Comparison of ENCODE assay signal across 20 mouse cellular contexts in the genomic region with DNA sequence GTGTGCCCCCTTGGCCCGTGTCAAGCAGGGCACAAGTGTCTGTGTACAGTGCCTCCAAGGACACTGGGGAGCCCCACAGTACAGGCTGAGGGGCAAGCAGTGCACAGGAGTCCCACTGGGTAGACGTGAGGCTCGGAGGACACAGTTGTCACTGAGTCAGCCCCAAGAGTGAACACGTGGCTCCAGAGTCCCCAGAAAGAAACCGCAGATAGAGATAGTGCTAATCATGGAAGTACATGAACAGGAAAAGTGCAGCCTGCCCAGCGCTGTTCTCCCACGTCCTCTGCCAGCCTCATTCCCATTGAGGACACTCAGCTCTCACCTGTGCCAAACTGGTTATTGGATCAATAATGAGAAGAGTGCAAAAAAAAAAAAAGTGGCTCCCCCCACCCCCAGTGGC. TPM values are rescaled to one million over a fixed set of nuclear protein-coding genes. Genes with fewer than 3 reads are reported as not detected.
DNase-seq lines count a peak whose midpoint lies in the region; ATAC-seq and TF ChIP-seq lines count a peak whose summit lies in the region.
"Had no signal": no experiment of that assay in that cellular context is flagged by ENCODE, and none has a peak within 500 bp of the region (broad histone marks: within the 10 kb centered on the region; RNA-seq: fewer than 3 reads in every experiment).

No protein-coding gene starts in this region.

- peaks cover 18% of the 10 kb centered on the region for H3K4me1 ChIP-seq in heart, embryonic 12.5 days (replicated peaks)
- H3K4me1 ChIP-seq in G1E (ENCODE audit: insufficient read depth, low read depth, low read length) = peaks cover 36% of the 10 kb centered on the region
- peaks cover 31% of the 10 kb centered on the region for H3K4me1 ChIP-seq in liver, embryonic 16.5 days (ENCODE audit: control insufficient read depth, low read depth, low read length)
- H3K4me1 ChIP-seq: forebrain, embryonic 13.5 days; hindbrain, embryonic 15.5 days; midbrain, embryonic 12.5 days had no signal

- 38% methylated on average over 7 of the region's 7 CpGs for WGBS in heart, embryonic 12.5 days
- WGBS in liver, embryonic 16.5 days (ENCODE audit: insufficient replicate concordance) = 20% methylated on average over 7 of the region's 7 CpGs

- no peaks in the 10 kb centered on the region for H3K27me3 ChIP-seq in heart, embryonic 12.5 days (replicated peaks)
- H3K27me3 ChIP-seq in G1E (ENCODE audit: insufficient read depth, low read length) = peaks cover 31% of the 10 kb centered on the region
- no peaks in the 10 kb centered on the region for H3K27me3 ChIP-seq in liver, embryonic 16.5 days (ENCODE audit: control insufficient read depth, insufficient read depth, low read depth, low read length)
- H3K27me3 ChIP-seq: forebrain, embryonic 13.5 days; hindbrain, embryonic 15.5 days; midbrain, embryonic 12.5 days had no signal

- no peak overlapping the region for H3K4me3 ChIP-seq in heart, embryonic 12.5 days
- no peak overlapping the region; the same call in 1 of the 2 replicates for H3K4me3 ChIP-seq in G1E (ENCODE audit: low read depth, low read length)
- H3K4me3 ChIP-seq in liver, embryonic 16.5 days (ENCODE audit: low read depth, low read length) = no peak overlapping the region
- H3K4me3 ChIP-seq: forebrain, embryonic 13.5 days; hindbrain, embryonic 15.5 days; midbrain, embryonic 12.5 days had no signal

- H3K9ac ChIP-seq in heart, embryonic 12.5 days = no peak overlapping the region
- H3K9ac ChIP-seq in liver, embryonic 16.5 days (ENCODE audit: low read depth, low read length) = no peak overlapping the region
- H3K9ac ChIP-seq: forebrain, embryonic 13.5 days; hindbrain, embryonic 15.5 days; lung, embryonic 14.5 days; midbrain, embryonic 12.5 days had no signal

- DNase-seq in heart, postnatal 4 days = no peak
- no peak for DNase-seq in G1E (ENCODE audit: low spot score)
- no peak for DNase-seq in urinary bladder, postnatal 25 days (ENCODE audit: low spot score)
- DNase-seq in frontal cortex, postnatal 25 days (ENCODE audit: low spot score in 2 of 2) = no peak
- DNase-seq in yolk sac, embryonic 10.5 days (ENCODE audit: low spot score) = no peak
- DNase-seq: cerebellum, adult 2 months; cerebellum, postnatal 36 days; gastrocnemius, postnatal 25 days; heart, postnatal 36 days; kidney, adult 11 months; lung, embryonic 14.5 days; lung, postnatal 36 days; thymus, adult 2 months had no signal

- H3K36me3 ChIP-seq in heart, embryonic 12.5 days = no peaks in the 10 kb centered on the region
- H3K36me3 ChIP-seq in G1E (replicated peaks) = no peaks in the 10 kb centered on the region
- H3K36me3 ChIP-seq in liver, embryonic 16.5 days (ENCODE audit: control insufficient read depth, insufficient read depth) = no peaks in the 10 kb centered on the region
- H3K36me3 ChIP-seq: hindbrain, embryonic 15.5 days; midbrain, embryonic 12.5 days had no signal

- no peak overlapping the region for H3K27ac ChIP-seq in heart, embryonic 12.5 days (ENCODE audit: poor library complexity, severe bottlenecking)
- H3K27ac ChIP-seq in liver, embryonic 16.5 days (ENCODE audit: low read length) = peak overlapping the region; percentile 53
- H3K27ac ChIP-seq: forebrain, embryonic 13.5 days; hindbrain, embryonic 15.5 days; midbrain, embryonic 12.5 days had no signal

- peak; percentile 34; the same call in 1 of the 2 replicates for ATAC-seq in heart, embryonic 12.5 days (ENCODE audit: insufficient number of reproducible peaks, low FRiP score)
- peak; percentile 78 for ATAC-seq in G1E (ENCODE audit: extremely low read depth, insufficient number of reproducible peaks, low FRiP score, poor library complexity, severe bottlenecking)
- ATAC-seq in erythroid progenitor cell, adult 5-6 weeks (replicated peaks; ENCODE audit: low FRiP score, poor library complexity, severe bottlenecking) = 0 out of 2 replicates have a peak, but pooled peaks have one; percentile 43
- ATAC-seq in liver, embryonic 16.5 days (ENCODE audit: low read depth) = peak; percentile 80
- ATAC-seq: forebrain, embryonic 13.5 days had no signal

- no peak overlapping the region for H3K4me2 ChIP-seq in heart, embryonic 12.5 days
- H3K4me2 ChIP-seq in liver, embryonic 16.5 days (ENCODE audit: low read depth, low read length) = peak overlapping the region; percentile 37
- H3K4me2 ChIP-seq: forebrain, embryonic 13.5 days; hindbrain, embryonic 15.5 days; lung, embryonic 14.5 days; midbrain, embryonic 12.5 days had no signal

- TF ChIP-seq CTCF in G1E (IDR thresholded peaks at IDR 0.05; ENCODE audit: low read depth, low read length) = no peak

- no peaks in the 10 kb centered on the region for H3K9me3 ChIP-seq in heart, embryonic 12.5 days (replicated peaks)
- H3K9me3 ChIP-seq in G1E (replicated peaks) = peaks cover 2% of the 10 kb centered on the region; the same call in 1 of the 2 replicates
- H3K9me3 ChIP-seq in liver, embryonic 16.5 days (replicated peaks; ENCODE audit: control insufficient read depth, low read length) = no peaks in the 10 kb centered on the region
- H3K9me3 ChIP-seq: forebrain, embryonic 13.5 days; hindbrain, embryonic 15.5 days; midbrain, embryonic 12.5 days had no signal

RNA-seq across cellular contexts. Expression of a gene that starts 6.7 kb away (rescaled TPM):
- polyA plus RNA-seq in heart, embryonic 12.5 days (2016; fragmentation: Nextera tagmentation; extraction: Ambion mirVana) = 2.6 and 3.2 TPM in 2 replicates
- total RNA-seq in heart, postnatal 4 days (2021) = under 1 TPM in 1 of 2 experiments, not detected in 1; 0.54 TPM
- total RNA-seq in G1E (2014; fragmentation: Nextera tagmentation) = 1.8 TPM in 1 of 2 replicates, not detected in the other
- 14.6 and 16.5 TPM in 2 replicates for total RNA-seq in G1E (2017)
- polyA plus RNA-seq in G1E (2012) = 2.8 and 3.4 TPM in 2 replicates
- total RNA-seq in erythroid progenitor cell, adult 5-6 weeks (2015; ENCODE audit: low replicate concordance) = 3.8 and 6.1 TPM in 2 replicates
- 4.4 and 4.9 TPM in 2 replicates for total RNA-seq in erythroid progenitor cell, adult 5-6 weeks (2017; ENCODE audit: low replicate concordance)
- polyA plus RNA-seq in liver, embryonic 16.5 days (2015; fragmentation: Nextera tagmentation; extraction: Ambion mirVana) = 28.8 and 29.0 TPM in 2 replicates
- total RNA-seq: monocyte, adult 5-6 weeks had no signal

RNA-seq across cellular contexts. Expression of a gene that starts 18.8 kb away (rescaled TPM):
- 71.6 and 73.7 TPM in 2 replicates for polyA plus RNA-seq in heart, embryonic 12.5 days (2016; fragmentation: Nextera tagmentation; extraction: Ambion mirVana)
- 10 to 100 TPM; 74.1 to 74.2 TPM for total RNA-seq in heart, postnatal 4 days (2021)
- total RNA-seq in G1E (2014; fragmentation: Nextera tagmentation) (6.5 and 7.1 TPM in 2 replicates), G1E (2017) (1.6 and 1.8 TPM in 2 replicates)
- polyA plus RNA-seq in G1E (2012) = 6.1 and 7.1 TPM in 2 replicates
- not detected in 2 replicates for total RNA-seq in erythroid progenitor cell, adult 5-6 weeks (2015; ENCODE audit: low replicate concordance)
- under 0.01 TPM in 1 of 2 replicates, not detected in the other for total RNA-seq in erythroid progenitor cell, adult 5-6 weeks (2017; ENCODE audit: low replicate concordance)
- polyA plus RNA-seq in liver, embryonic 16.5 days (2015; fragmentation: Nextera tagmentation; extraction: Ambion mirVana) = 2.5 and 2.8 TPM in 2 replicates

RNA-seq across cellular contexts. Expression of a gene that starts 53.0 kb away (rescaled TPM):
- polyA plus RNA-seq in heart, embryonic 12.5 days (2016; fragmentation: Nextera tagmentation; extraction: Ambion mirVana) = 1,366 and 1,429 TPM in 2 replicates
- 1,000 to 10,000 TPM; 1,006 to 1,007 TPM for total RNA-seq in heart, postnatal 4 days (2021)
- 3,038 and 3,130 TPM in 2 replicates for total RNA-seq in G1E (2014; fragmentation: Nextera tagmentation)
- total RNA-seq in G1E (2017) = 5,749 and 6,102 TPM in 2 replicates
- 432 and 478 TPM in 2 replicates for polyA plus RNA-seq in G1E (2012)
- total RNA-seq in erythroid progenitor cell, adult 5-6 weeks (2015; ENCODE audit: low replicate concordance) = 1,002 and 1,130 TPM in 2 replicates
- total RNA-seq in erythroid progenitor cell, adult 5-6 weeks (2017; ENCODE audit: low replicate concordance) = 642 and 693 TPM in 2 replicates
- polyA plus RNA-seq in liver, embryonic 16.5 days (2015; fragmentation: Nextera tagmentation; extraction: Ambion mirVana) = 967 and 1,136 TPM in 2 replicates

Comparison
In these comparisons a context has a peak if more than half of its experiments do, and no peak if none do; other contexts are left out.
1. RNA of a gene that starts 18.8 kb away (total RNA-seq): 74.1 to 74.2 TPM in heart, postnatal 4 days; 1.6 to 7.1 TPM in G1E and under 0.01 TPM in erythroid progenitor cell, adult 5-6 weeks; every median in the first group is over 4 times any median in the second.
2. Peak in every context shown above with its lines, with median percentiles within 50 percentile points of each other: ATAC-seq.